Mouse (Mus musculus) layer of hippocampus, postnatal 25 days (tissue): ENCODE data around the gene Zdhhc23. TPM values are rescaled to one million over a fixed set of nuclear protein-coding genes. Genes with fewer than 3 reads are reported as not detected.

ENCODE experiments used
- DNase-seq, 2 experiments: peaks; one replicate each; pipeline ENCODE4 v3.0.0; 2022; ENCODE audit warnings: mixed read lengths in 2 of 2, low spot score in 1 of 2; ENCODE audit errors: extremely low spot score in 1 of 2
- total RNA-seq, 2 experiments: library from RNA; stranded (reverse); gene quantifications; 2 replicates each; pipeline ENCODE4 v1.2.3; 2021

Zdhhc23 gene
- total RNA-seq, 2 experiments from 2014 or later: 40.5 to 54.2 TPM

DNA sequence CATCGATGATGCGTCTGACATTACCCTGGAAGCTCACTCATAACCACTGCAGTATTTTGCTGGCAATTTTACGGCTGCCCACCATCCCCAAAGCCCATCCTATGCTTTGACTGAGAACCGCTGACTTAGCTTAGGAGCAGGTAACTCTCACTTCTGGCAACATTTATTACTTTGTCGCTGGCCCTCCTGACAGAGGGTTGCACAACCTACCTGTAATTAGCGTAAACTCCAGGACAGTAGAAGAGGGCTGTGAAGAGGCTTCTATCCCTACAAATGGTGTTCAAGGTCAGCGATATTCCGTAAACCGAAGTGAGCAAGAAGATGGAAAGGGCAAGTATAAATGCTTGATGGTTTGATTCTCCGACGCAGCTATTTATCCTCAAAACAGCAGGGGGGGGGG lies 8.4 kb downstream of the Zdhhc23 start:
- no peak for DNase-seq

DNA sequence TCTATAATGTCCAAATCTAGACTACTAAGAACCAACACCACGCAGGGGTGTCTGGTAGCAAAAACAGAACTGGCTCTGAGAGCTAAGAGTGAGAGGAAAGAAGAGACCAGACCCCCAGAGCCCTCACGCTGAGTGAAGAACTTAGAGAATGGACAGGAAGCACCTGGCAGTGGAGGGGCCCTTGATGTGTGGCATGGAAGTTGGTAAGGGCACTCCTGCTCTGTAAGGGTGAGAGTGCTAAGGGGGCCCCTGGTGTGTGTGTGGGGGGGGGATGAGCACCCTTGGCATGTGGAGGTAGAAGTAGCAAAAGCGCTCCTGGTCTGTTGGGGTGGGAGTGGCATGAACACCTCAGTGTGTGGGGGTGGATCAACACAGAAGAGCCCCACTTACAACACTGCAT lies 9.2 kb downstream of the Zdhhc23 start:
- DNase-seq: no peak

DNA sequence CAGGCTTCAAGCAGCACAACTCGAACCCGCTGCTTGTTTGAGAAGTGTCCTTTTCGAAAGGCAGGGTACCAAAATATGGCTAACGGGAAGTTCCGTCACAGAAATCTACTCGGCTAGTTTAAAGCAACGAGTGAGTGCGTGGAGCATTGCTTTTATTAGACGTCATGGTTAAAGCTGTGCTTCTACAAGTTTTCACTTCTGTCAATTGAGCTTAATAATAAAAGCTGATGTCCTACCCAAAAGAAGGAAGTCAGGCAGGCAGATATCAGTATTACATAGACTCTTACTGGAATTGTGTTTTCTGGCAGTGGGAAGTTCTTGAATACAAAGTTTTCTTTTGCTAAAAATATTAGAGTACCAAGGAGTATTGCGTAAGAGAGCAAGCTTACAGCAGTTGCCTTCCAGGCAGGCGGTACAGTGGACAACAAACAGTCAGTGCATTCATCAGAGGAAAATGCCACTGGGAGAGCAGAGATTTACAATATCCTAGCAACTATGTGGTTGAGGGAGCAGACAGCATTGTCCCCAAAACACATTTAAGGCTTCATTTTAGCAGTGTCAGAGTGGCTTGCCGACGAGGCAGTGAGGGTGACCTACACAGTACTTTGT lies 13.7 kb downstream of the Zdhhc23 start:
- no peak for DNase-seq

DNA sequence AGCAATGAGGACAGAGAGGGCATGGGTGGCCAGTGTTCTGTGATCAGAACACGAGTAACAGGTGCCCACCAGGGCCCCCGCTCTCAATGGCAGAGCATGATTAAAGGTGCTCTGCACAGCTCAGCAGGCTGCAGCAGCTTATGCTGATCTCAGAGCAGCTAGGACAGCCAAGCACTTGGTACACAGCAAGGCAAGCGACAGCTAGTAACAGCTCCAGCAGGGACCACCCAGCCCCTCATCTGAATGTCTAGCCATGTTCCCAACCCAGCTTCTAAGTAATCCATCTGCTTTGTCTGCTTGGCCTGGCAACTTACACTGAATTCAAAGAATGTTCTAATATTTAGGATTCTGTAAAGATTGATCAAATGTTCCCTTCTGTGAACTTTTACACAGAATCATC lies 15.8 kb downstream of the Zdhhc23 start:
- no peak for DNase-seq

DNA sequence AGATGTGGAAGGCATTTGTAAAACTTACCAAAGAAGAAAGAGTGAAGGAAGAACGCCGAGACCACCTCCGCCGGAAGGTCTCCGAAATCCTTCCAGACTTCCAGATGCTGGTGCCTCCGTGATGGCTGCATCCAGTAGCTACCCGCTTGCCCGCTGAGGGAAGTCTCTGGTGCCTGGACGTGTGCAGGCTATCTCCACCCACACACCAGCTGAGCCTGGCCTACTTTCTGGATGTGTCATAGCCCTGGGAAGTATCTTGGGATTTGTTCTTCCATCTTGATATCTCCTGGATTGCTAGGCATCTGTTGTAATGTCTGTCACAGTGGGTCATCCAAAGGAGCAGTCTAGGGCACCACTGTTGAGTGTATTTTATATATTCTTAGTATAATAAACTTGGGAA lies 16.3 kb downstream of the Zdhhc23 start:
- no peak for DNase-seq

DNA sequence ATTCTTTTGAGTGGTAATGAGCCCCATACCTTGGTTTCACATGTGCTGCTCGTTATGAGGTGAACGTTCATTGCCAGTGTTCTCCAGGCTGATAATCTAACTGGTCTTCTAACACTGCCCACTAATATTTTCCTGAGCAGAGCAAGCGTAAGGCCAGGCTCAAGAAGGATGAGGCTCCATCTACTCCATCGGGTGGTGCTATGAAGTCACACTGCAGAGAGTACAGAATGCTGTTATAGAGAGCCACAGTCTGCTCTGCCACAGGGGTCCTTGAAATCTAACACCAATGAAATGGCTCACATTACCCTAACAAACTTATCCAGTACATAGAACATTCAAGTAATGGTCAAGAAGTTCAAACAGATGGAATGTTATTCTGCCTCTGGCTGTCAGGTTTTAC lies 21.6 kb downstream of the Zdhhc23 start:
- DNase-seq: no peak

DNA sequence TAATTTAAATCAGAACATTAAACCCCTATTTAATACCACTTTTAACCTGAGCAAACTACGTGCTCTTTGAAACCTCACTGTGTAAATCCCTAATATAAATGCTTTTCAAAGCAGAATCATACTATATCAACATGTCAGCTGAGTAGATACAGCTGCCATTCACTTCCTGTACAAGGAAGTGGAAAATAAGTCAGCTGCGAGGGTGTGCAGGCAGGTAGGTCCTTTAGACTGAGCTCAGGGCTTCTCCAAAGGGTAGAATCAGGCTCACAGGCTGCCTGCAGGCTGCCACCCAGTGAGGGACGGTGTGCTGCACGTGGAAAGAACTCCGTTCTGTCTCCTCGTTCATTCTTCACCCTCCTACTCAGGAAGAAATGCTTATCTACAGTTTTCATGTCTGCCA lies 24.7 kb downstream of the Zdhhc23 start:
- DNase-seq: no peak

DNA sequence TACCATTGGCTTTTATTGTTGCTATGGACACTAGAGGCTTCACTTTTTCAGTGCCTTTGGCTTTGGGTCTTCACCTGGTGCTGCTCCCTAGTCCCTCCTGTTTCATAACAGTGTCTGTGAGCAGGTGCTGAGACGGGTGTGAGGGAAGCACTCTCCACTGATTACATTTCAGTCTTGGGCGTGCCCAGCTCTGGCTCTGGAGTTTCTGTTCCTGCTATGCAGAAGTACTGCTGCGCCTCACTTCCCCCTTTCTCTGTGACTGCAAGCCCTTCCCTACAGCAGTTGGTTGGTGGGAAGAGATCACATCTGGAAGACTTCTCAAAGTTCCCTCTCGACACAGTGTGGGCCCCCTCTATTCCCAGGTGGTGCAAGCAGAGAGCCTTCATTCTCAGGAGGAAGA lies 28.0 kb downstream of the Zdhhc23 start:
- DNase-seq: no peak

DNA sequence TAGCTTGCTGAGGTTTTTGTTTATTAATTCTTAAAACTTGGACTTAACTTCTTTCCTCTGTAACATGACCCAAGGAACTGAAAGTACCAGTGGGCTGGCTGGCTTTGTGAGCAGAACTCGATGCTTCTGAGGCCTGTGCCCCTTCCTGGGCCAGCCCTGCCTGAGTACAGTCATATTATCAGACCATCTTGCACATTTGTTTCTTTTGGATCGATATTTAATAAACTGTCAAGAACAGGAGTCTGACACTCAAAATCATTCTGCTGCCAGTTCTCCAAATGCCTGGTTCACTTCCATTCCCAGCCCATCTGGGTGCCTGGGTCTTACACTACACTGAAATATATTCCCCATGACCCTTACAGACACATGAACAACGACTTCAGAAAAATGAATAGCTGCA lies 33.7 kb downstream of the Zdhhc23 start:
- no peak for DNase-seq

DNA sequence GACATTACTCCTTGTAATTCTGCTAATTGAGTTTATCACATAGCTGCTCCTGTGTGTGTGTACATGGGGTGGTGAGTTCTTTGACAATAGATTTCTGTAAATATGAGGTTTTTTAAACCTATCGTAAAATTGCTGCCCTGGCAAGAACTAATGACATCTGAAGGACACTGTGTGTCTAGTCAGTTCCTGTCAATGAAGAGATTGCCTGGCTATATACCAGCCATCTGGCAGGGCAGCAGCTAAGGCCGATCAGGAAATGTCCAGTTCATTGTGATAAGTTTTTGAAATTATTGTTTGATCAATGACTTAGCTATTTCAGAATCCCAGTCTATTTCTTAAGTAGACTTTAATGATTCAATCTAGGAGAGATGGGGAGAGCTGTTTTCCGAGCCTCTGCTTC lies 34.2 kb downstream of the Zdhhc23 start:
- no peak for DNase-seq

DNA sequence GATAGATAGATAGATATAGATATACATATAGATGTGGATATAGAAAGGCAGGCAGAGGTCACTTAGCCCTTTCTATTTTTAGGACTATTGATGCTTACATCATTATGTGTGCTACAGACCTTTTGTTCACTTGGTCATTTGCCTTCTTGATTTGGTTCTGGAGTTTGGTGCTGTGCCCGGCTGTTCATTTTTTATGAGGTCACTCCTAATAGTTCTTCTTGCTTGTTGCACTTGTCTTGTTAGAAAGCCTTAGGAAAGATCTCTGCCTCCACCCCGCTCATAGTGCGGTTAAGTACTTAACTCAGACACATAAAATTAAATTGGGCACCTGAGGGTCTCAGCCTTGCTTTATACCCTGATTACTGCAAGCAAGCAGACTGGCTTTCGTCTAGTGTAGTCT lies 38.7 kb downstream of the Zdhhc23 start:
- no peak for DNase-seq

DNA sequence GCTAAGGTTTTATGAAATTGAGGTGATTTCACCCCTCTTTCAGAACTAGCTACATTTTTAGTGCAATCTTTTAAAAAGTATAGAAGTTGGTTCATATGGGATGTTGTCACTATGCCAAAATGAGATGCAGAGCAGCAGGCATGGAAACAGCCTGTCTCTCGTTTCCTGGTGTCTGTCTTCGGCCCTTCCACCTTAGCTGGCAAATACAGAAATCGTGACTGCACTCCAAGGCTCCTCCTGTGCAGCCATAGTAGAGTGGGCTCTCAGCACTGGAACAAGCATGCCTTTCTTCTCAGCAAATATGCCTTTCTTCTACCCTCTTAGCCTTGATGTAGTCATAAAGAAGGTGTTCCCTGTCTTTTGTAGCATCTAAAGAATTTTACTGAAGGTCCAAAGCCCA lies 43.7 kb downstream of the Zdhhc23 start:
- DNase-seq: no peak

DNA sequence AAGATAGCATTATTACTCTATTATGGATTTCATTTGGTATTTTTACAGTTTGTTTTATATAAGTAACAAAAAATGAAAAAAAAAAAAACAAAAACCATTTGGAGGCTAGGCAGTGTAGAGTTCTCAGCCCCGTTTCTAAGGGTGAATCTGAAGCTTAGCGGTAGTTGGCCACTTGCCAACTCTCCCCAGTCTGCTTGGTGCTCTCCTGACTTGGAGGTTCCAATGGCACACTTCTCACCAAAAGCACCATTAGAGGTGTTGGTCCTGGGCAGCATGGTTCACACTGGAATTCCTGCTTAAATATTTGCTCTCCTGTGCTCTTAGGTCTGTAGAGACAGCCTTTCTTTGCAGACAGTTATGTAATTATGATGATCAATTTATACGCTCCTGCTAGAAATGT lies 44.2 kb downstream of the Zdhhc23 start:
- no peak for DNase-seq

DNA sequence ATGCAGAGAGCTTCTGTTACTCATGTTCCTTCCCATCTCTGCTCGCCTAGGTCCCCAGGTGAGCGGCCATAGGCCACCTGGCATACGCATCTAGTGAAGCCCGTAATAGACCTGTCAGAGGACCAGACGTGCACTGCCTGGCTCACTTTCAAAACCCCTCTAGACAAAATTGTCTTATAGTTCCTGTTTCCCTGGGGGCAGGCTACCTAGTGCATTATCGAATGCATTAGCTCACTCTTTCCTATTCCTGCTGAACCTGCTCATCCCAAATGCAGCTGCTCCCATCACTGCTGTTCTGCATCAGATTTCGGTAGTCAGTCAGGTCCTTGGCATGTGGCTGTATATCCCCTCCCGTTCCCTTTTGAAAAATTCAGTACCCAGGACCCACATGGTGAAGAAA lies 44.7 kb downstream of the Zdhhc23 start:
- no peak for DNase-seq

DNA sequence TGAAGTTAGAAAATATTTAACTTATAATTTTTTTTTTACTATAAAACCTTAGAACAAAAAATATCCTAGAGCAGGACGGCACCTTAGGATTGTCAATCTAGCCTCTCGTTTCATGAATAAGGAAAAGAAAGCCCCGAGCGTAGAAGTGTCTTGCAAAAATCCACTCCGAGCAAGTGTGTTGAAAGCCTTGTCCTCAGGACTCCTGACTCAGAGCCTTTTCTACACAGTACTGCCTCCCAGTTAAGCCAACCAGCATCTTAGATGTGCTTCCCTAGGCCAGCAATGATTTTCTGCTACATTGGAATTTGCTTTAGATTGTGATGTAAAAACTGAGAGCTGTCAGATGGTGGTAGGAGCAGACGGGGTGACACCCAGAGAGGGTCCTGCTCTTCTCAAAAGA lies 46.5 kb downstream of the Zdhhc23 start:
- no peak for DNase-seq

DNA sequence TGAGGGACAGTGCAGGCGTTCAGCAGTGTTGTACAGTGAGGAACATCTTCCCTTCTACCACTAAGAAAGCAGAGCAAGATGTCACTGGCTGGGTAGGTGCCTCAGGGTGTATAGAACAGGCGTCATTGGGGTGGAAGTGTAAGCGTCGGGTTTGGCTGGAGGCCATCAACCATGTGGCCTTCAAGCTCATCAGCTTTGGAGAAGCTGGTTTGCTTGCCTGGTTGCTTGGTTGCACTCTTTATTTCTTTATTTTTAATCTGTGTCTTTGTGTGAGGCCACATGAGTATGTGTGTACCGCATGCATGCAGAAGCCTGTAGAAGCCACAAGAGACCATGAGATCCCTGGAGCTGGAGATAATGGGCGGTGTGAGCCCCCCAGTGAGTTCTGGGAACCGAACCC lies 47.3 kb downstream of the Zdhhc23 start:
- DNase-seq: no peak

DNA sequence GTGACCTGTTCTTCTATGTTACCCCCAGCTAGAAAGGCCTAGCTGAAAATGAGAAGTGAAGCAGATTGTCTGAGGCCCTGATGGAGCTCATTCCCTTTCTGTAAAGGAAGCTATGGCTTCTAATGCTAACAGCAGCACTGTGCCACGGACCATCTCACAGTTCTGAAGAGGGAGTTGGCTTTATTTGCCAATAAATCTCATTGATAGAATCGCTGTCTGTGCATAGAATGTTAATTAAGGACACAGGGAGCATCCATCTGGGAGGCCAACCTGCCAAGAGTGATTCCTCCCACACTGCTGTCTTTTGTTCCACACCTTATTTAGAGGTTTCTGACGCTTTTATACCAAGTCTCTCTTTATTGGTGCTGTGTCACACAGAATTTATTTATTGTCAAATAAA lies 48.1 kb downstream of the Zdhhc23 start:
- no peak for DNase-seq

DNA sequence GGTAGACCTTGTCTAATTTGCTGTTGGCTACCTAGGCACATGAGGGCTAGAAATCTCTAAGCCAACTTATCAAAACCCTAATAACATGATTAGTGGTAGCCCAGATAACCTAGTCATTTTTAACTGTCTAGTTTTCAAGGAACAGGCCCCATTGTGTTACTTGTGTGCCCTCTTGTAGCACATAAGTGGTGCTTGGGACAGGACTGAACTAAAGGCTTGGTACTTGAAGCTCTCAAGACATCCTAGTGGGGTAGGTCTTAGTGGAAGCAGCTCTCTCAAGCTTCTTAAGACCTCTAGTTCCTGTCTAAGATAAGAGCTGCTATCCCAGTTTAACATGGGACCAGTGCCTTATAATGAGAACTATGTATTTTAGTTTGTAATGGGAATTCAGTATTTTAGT lies 49.0 kb downstream of the Zdhhc23 start:
- no peak for DNase-seq

DNA sequence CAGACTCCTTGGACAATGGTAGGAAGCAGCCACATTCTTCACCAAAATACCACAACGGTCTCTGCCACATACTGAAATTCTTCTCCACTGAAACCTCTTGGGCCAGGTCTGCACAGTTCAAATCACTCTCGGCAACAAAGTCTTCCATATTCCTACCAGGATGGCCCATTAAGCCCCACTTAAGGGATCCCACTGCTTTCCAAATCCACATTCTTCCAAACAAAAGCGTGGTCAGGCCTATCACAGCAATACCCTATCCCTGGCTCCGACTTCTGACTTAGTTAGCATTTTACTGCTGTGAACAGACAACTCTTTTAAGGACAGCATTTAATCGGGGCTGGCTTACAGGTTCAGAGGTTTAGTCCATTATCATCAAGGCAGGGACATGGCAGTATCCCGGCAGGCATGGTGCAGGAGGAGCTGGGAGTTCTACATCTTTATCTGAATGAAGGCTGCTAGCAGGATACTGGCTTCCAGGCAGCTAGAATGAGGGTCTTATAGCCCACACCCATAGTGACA lies 53.2 kb downstream of the Zdhhc23 start, which contains the start of gene Qtrt2:
Gene Qtrt2 (minus strand): TSS at position 469 of the 519 bp plus-strand sequence.
- DNase-seq: no peak

DNA sequence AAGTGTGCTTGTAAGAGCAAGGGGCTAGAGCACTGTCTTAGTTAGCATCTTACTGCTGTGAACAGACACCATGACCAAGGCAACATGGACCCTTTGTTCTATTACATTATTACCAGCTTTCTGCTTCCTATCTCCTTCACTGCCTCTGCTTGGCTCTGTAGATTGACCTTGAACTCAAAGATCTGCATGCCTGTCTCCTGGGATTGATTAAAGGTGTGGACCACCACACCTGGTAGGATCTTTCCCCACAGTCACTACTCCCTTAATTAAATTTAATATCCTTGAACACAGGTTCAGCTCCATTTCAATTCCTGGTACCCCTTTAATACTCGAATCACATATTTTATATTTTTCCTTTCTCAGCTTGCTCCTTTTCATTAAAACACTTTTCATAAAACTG lies 53.7 kb downstream of the Zdhhc23 start:
- DNase-seq: no peak

DNA sequence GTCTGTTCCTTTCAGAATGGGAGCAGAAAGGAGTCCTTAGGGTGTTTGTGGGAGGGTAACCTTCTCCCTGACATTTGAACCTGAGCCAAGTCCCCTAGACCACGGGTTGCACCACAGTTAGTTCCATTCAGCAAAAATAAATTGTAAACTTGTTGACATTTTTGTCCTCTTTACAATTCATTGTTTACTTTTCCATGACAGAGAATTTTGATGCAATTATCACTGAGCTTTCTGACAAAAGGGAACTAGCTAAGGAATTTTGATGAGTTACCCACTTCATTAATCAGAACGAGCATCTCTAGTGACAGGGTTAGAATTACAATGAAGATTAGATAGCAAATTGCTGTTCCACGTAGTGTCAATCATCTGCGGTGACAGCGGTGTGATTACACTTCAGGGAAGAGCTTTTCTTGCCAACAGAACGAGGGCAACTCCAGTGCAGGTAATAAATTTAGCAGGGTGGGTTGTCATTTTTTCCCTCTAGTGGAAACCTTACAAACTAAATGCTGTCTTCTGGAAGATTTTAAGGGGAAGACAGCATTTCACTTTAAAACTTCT lies 54.5 kb downstream of the Zdhhc23 start:
- no peak for DNase-seq

DNA sequence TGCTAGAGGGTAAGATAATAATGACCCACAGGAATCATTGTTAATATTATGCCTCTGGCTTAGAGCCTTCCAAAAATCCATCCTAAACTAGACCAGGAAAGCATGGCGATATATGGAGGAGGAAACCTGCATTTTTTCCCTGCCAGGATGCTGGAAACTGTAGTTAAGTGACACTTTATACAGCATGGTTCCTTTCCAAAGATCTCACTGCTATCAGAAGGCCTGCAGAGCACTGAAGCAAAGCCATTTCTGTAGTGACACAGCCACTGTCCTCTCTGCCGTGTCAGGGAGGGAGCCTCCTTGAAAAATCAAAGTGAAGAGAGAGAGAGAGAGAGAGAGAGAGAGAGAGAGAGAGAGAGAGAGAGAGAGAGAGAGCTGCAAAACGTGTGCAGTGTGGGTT lies 57.0 kb downstream of the Zdhhc23 start:
- no peak for DNase-seq

DNA sequence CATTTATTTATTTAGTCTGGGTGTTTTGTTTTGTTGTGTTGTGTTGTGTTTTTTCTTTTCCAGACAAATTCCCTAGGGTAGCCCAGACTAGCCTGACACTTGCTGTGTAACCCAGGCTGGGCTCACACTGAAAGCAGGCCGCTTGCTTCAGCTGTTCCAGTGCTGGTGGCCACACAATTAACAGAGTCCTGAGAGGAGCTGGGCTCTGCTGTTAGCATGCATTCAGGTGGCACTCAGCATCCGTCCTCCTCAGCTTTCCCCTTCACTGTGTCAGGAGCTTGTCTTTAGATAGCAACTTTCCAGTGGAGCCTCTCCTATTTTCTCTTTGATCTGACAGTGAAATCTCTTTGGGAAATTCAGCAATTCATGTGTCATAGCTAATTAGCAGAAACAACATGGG lies 57.6 kb downstream of the Zdhhc23 start:
- DNase-seq: no peak
